Comparison of ENCODE assay signal across 17 mouse cellular contexts in the genomic region with DNA sequence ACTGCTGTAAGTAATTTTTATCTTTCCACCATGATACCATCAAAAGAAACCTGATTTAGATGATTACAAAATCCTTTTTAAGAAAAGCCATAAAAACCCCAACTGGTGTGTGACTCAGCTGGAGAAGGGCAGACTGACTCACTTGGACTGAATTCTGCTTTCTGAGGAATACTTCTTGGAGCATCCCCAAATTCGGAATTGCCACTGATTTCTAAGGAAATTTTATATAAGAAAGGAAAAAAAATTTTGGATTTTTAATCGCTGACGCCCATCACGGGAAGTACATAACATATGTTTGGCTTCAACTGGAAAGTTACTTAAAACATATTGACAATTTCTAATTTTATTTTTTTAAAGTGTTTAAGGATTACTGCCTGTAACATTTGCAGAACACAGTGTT. TPM values are rescaled to one million over a fixed set of nuclear protein-coding genes. Genes with fewer than 3 reads are reported as not detected.
A peak's percentile ranks its signal among the peaks of the same experiment; 100 is the strongest.
DNase-seq lines count a peak whose midpoint lies in the region; TF ChIP-seq lines count a peak whose summit lies in the region.
"Had no signal": no experiment of that assay in that cellular context is flagged by ENCODE, and none has a peak within 500 bp of the region (broad histone marks: within the 10 kb centered on the region; RNA-seq: fewer than 3 reads in every experiment).

No protein-coding gene starts in this region.

- no peak overlapping the region for H3ac ChIP-seq in myocyte (ENCODE audit: control insufficient read depth, insufficient read length)

- H3K36me3 ChIP-seq in myocyte (ENCODE audit: control insufficient read depth, insufficient read depth), result no peaks in the 10 kb centered on the region
- H3K36me3 ChIP-seq: embryonic facial prominence, embryonic 10.5 days; forebrain, embryonic 12.5 days; midbrain, embryonic 15.5 days had no signal

- TF ChIP-seq POLR2A in myocyte (IDR thresholded peaks at IDR 0.05; ENCODE audit: insufficient read length, low read depth), result no peak

- peak overlapping the region; percentile 21 for H3K4me2 ChIP-seq in myocyte (ENCODE audit: low read depth)
- H3K4me2 ChIP-seq: forebrain, embryonic 12.5 days; midbrain, embryonic 15.5 days had no signal

- DNase-seq in heart, adult 11 months, result peak; percentile 34
- no peak for DNase-seq in heart, postnatal 10 days
- DNase-seq in left cerebral cortex, postnatal 14 days (ENCODE audit: low spot score in 2 of 2), result peak; percentile 30 to 65
- DNase-seq in left cerebral cortex, postnatal 4 days, result no peak
- peak; percentile 29 for DNase-seq in Muller cell, postnatal 12 days (ENCODE audit: inconsistent ontology term)
- no peak for DNase-seq in neural tube, embryonic 10.5 days (ENCODE audit: extremely low spot score, low spot score)
- DNase-seq: cerebellum, adult 8-10 months; gastrocnemius, postnatal 25 days; kidney, adult 11 months; liver; lung, postnatal 10 days; thymus, adult 2 months had no signal

- H3K4me3 ChIP-seq in myocyte, result no peak overlapping the region
- H3K4me3 ChIP-seq: embryonic facial prominence, embryonic 10.5 days; forebrain, embryonic 12.5 days; megakaryocyte, embryonic 14.5 days; midbrain, embryonic 15.5 days had no signal

- H3K79me2 ChIP-seq in myocyte (ENCODE audit: control insufficient read depth, insufficient read depth), result no peaks in the 10 kb centered on the region

- H3K27me3 ChIP-seq in myocyte (ENCODE audit: control insufficient read depth, insufficient read depth, insufficient read length), result no peaks in the 10 kb centered on the region
- H3K27me3 ChIP-seq: forebrain, embryonic 12.5 days; midbrain, embryonic 15.5 days had no signal

- intact Hi-C loops in heart, postnatal 10 days (cut with DNase I), result no loop called here
- intact Hi-C loops in left cerebral cortex, postnatal 14 days (cut with DNase I), result no loop called here
- intact Hi-C loops in left cerebral cortex, postnatal 4 days (cut with DNase I), result no loop called here

TF ChIP-seq in myocyte, 11 proteins besides CTCF, POLR2A, EP300 and RAD21:
- TF ChIP-seq MYOD1 (IDR thresholded peaks at IDR 0.05; ENCODE audit: control insufficient read depth in 1 of 3, insufficient read length in 2 of 3, low read depth in 2 of 3), result no peak
- peak; percentile 58; the same call in 1 of the 2 replicates for TF ChIP-seq CEBPB (IDR thresholded peaks at IDR 0.05; ENCODE audit: insufficient read depth, poor library complexity, severe bottlenecking)

RNA-seq across cellular contexts. Expression of a gene that starts 16.6 kb away (rescaled TPM):
- total RNA-seq in heart, postnatal 10 days (2021), result 10 to 100 TPM; 36.3 to 37.8 TPM
- total RNA-seq in left cerebral cortex, postnatal 14 days (2021), result 10 to 100 TPM; 59.4 to 60.9 TPM
- total RNA-seq in left cerebral cortex, postnatal 4 days (2021), result 10 to 100 TPM; 86.5 to 92.9 TPM
- 24.0 TPM for polyA plus RNA-seq in myocyte (2012; fragmentation: generic; extraction: Trizol)

RNA-seq across cellular contexts. Expression of a gene that starts 48.5 kb away (rescaled TPM):
- 1 to 10 TPM; 8.0 to 9.2 TPM for total RNA-seq in heart, postnatal 10 days (2021)
- 1 to 10 TPM; 2.1 to 2.5 TPM for total RNA-seq in left cerebral cortex, postnatal 14 days (2021)
- 1 to 10 TPM; 1.2 to 1.5 TPM for total RNA-seq in left cerebral cortex, postnatal 4 days (2021)
- polyA plus RNA-seq in myocyte (2012; fragmentation: generic; extraction: Trizol), result 2.5 TPM

Comparison
In these comparisons a context has a peak if more than half of its experiments do, and no peak if none do; other contexts are left out.
1. DNase-seq: peak in heart, adult 11 months (single experiment), left cerebral cortex, postnatal 14 days (2 of 2) and Muller cell, postnatal 12 days (single experiment); none in heart, postnatal 10 days (0 of 2), left cerebral cortex, postnatal 4 days (single experiment) and neural tube, embryonic 10.5 days (single experiment).